ENCODE assay signal across 20 mouse cellular contexts in the genomic region with DNA sequence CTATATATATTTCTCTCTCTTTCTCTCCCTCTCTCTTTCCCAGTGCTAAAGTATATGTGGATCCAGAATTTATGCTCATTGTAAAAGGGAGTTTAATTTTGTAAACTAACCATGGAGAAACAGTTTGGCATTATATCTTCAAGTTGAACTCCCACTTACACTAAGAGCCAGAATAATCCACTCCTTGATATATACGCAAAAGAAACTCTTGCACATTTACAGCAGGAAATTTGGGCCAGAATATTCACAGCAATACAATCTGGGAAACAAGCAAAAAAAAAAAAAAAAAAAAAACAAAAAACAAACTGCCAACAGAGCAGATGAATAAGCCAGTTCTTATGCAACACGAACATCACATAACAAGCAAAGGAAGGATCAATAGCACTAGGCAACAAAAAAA. TPM values are rescaled to one million over a fixed set of nuclear protein-coding genes. Genes with fewer than 3 reads are reported as not detected.
DNase-seq lines count a peak whose midpoint lies in the region; ATAC-seq and TF ChIP-seq lines count a peak whose summit lies in the region.
"Had no signal": no experiment of that assay in that cellular context is flagged by ENCODE, and none has a peak within 500 bp of the region (broad histone marks: within the 10 kb centered on the region; RNA-seq: fewer than 3 reads in every experiment).

No protein-coding gene starts in this region.

- H3K27ac ChIP-seq in layer of hippocampus, adult 2 months, result peak overlapping the region; percentile 84
- no peak overlapping the region for H3K27ac ChIP-seq in midbrain, embryonic 11.5 days (ENCODE audit: low read depth, low read length)
- H3K27ac ChIP-seq in midbrain, embryonic 13.5 days, result no peak overlapping the region
- H3K27ac ChIP-seq: embryonic facial prominence, embryonic 10.5 days; embryonic facial prominence, embryonic 12.5 days; forebrain, embryonic 13.5 days; forebrain, embryonic 15.5 days had no signal

- H3K4me3 ChIP-seq in layer of hippocampus, adult 2 months, result no peak overlapping the region; the same call in 1 of the 2 replicates
- H3K4me3 ChIP-seq in midbrain, embryonic 11.5 days (ENCODE audit: low read depth, low read length), result no peak overlapping the region
- H3K4me3 ChIP-seq in midbrain, embryonic 13.5 days (replicated peaks), result no peak overlapping the region
- H3K4me3 ChIP-seq: embryonic facial prominence, embryonic 10.5 days; embryonic facial prominence, embryonic 12.5 days; forebrain, embryonic 13.5 days; forebrain, embryonic 15.5 days had no signal

- TF ChIP-seq CTCF in layer of hippocampus, adult 2 months (conservative IDR thresholded peaks at IDR 0.05), result no peak

- H3K9ac ChIP-seq in midbrain, embryonic 11.5 days (ENCODE audit: low read length), result no peak overlapping the region
- H3K9ac ChIP-seq in midbrain, embryonic 13.5 days (replicated peaks), result no peak overlapping the region
- H3K9ac ChIP-seq: embryonic facial prominence, embryonic 12.5 days; forebrain, embryonic 13.5 days; forebrain, embryonic 15.5 days; forebrain, postnatal 0 days had no signal

- 81% methylated on average over 2 of the region's 2 CpGs for WGBS in midbrain, embryonic 11.5 days
- WGBS in midbrain, embryonic 13.5 days, result 89% methylated on average over 2 of the region's 2 CpGs

- no peak for ATAC-seq in midbrain, embryonic 11.5 days (ENCODE audit: low FRiP score)
- ATAC-seq in midbrain, embryonic 13.5 days, result no peak
- ATAC-seq: forebrain, embryonic 13.5 days; forebrain, embryonic 15.5 days; forebrain, postnatal 0 days had no signal

- H3K27me3 ChIP-seq in midbrain, embryonic 11.5 days (ENCODE audit: control insufficient read depth, insufficient read depth, low read length), result no peaks in the 10 kb centered on the region
- no peaks in the 10 kb centered on the region for H3K27me3 ChIP-seq in midbrain, embryonic 13.5 days
- H3K27me3 ChIP-seq: embryonic facial prominence, embryonic 12.5 days; forebrain, embryonic 13.5 days; forebrain, embryonic 15.5 days had no signal

- no peaks in the 10 kb centered on the region for H3K36me3 ChIP-seq in midbrain, embryonic 11.5 days (ENCODE audit: control insufficient read depth, insufficient read depth, low read length)
- no peaks in the 10 kb centered on the region for H3K36me3 ChIP-seq in midbrain, embryonic 13.5 days
- H3K36me3 ChIP-seq: embryonic facial prominence, embryonic 10.5 days; embryonic facial prominence, embryonic 12.5 days; forebrain, embryonic 15.5 days had no signal

- no peak for DNase-seq in layer of hippocampus, adult 2 months (ENCODE audit: low spot score in 2 of 2)
- DNase-seq in layer of hippocampus, adult 9-11 months, result no peak
- DNase-seq in midbrain, embryonic 11.5 days (ENCODE audit: low spot score, missing footprints), result peak; percentile 53
- no peak for DNase-seq in natural killer cell, adult 2 months (ENCODE audit: low spot score in 2 of 2)
- DNase-seq: adrenal gland, adult 2 months; adrenal gland, postnatal 10 days; adrenal gland, postnatal 25 days; cerebellum, adult 11-12 months; cerebellum, adult 2 months; cerebellum, adult 9-10 months; cerebellum, postnatal 10 days; cerebellum, postnatal 25 days; forebrain, postnatal 0 days had no signal

- H3K4me1 ChIP-seq in midbrain, embryonic 11.5 days (ENCODE audit: control insufficient read depth, insufficient read depth, low read length), result no peaks in the 10 kb centered on the region
- no peaks in the 10 kb centered on the region for H3K4me1 ChIP-seq in midbrain, embryonic 13.5 days (replicated peaks)
- H3K4me1 ChIP-seq: embryonic facial prominence, embryonic 10.5 days; embryonic facial prominence, embryonic 12.5 days; forebrain, embryonic 13.5 days; forebrain, embryonic 15.5 days had no signal

- H3K4me2 ChIP-seq in midbrain, embryonic 11.5 days, result no peak overlapping the region
- no peak overlapping the region for H3K4me2 ChIP-seq in midbrain, embryonic 13.5 days (replicated peaks)
- H3K4me2 ChIP-seq: embryonic facial prominence, embryonic 12.5 days; forebrain, embryonic 13.5 days; forebrain, embryonic 15.5 days had no signal

- no peaks in the 10 kb centered on the region for H3K9me3 ChIP-seq in midbrain, embryonic 11.5 days (ENCODE audit: control insufficient read depth, low read length)
- no peaks in the 10 kb centered on the region for H3K9me3 ChIP-seq in midbrain, embryonic 13.5 days
- H3K9me3 ChIP-seq: embryonic facial prominence, embryonic 10.5 days; embryonic facial prominence, embryonic 12.5 days; forebrain, embryonic 13.5 days; forebrain, embryonic 15.5 days had no signal

RNA-seq across cellular contexts. Expression of a gene that starts 9.8 kb away (rescaled TPM):
- total RNA-seq in layer of hippocampus, adult 2 months (2021), result 100 to 1,000 TPM; 138 to 147 TPM
- 0.88 and 0.90 TPM in 2 replicates for polyA plus RNA-seq in midbrain, embryonic 11.5 days (2014; fragmentation: Nextera tagmentation; extraction: Ambion mirVana)
- 7.8 and 8.8 TPM in 2 replicates for polyA plus RNA-seq in midbrain, embryonic 13.5 days (2015; fragmentation: Nextera tagmentation; extraction: Ambion mirVana)
- total RNA-seq: MEL had no signal

RNA-seq across cellular contexts. Expression of a gene that starts 10.0 kb away (rescaled TPM):
- 10 to 100 TPM; 82.6 to 94.2 TPM for total RNA-seq in layer of hippocampus, adult 2 months (2021)
- 1.6 and 2.7 TPM in 2 replicates for polyA plus RNA-seq in midbrain, embryonic 11.5 days (2014; fragmentation: Nextera tagmentation; extraction: Ambion mirVana)
- polyA plus RNA-seq in midbrain, embryonic 13.5 days (2015; fragmentation: Nextera tagmentation; extraction: Ambion mirVana), result 7.9 and 10.0 TPM in 2 replicates
- total RNA-seq: MEL had no signal
- polyA plus RNA-seq: C2C12 had no signal
